Mouse (Mus musculus): ENCODE data around the gene Scp2.

- TF ChIP-seq CTCF (IDR thresholded peaks at IDR 0.05) = no peak
- TF ChIP-seq EP300 (IDR thresholded peaks at IDR 0.05) = peak; percentile 34; the same call in 1 of the 2 replicates
Measured at GRCm38 (mm10) chr4:108072086-108072485, 72.7 kb downstream of the Scp2 start.

All from lung, postnatal 0 days (tissue).